Mouse (Mus musculus) C2C12 (cell line): Measurements from ENCODE around the gene Celf2.

Experiments
- CEBPB ChIP-seq: IDR thresholded peaks from one replicate; pipeline ENCODE4 v1.6.1; 2011; ENCODE audit warnings: low read depth, mild to moderate bottlenecking, control low read depth, moderate library complexity
- CTCF ChIP-seq: IDR thresholded peaks from one replicate; pipeline ENCODE4 v1.5.1; 2011; ENCODE audit not compliant: control insufficient read depth, insufficient read depth, insufficient read length
- FOSL1 ChIP-seq: IDR thresholded peaks from one replicate; pipeline ENCODE4 v1.8.0; 2011; ENCODE audit warnings: mild to moderate bottlenecking, low read length; ENCODE audit not compliant: poor library complexity, insufficient read depth, severe bottlenecking
- MAX ChIP-seq: IDR thresholded peaks from one replicate; pipeline ENCODE4 v1.6.1; 2011; ENCODE audit warnings: mild to moderate bottlenecking, control low read depth

DNA sequence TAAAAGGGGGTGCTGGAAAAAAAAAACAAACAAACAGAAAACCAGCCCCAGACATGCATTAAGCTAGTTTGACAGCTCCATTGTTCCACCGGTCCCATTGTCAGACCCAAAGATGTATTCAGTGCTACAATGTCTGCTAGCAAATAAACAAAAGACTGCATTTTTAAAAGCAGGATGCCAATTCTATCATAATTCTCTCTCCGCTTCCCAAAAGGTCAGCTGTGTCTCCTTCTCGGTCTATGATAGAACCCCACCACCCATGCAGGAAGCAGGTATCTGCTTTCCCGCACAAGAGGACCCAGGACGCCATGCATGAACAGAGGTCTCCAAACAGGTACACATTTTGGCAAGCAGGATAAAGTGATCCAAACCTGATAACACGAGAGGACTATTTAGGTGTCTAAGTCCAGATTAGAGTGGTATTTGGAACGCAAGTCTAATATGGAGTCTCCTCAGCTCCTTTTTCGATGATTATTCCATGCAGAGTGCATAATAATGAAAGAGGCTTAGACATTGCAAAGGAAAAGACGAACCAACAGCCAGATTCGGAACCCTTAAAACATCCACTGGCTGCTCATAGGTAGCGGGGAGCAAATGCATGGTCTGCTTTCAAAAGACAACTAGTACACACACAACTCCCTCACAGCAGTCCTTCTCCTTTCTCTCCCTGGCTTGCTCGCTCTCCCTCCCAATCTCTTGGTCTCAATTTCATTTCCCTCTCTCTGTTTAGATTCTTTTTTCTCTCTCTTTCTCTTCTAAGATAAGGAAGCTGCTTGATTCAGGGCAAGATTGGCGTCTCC lies 625.2 kb downstream of the Celf2 start:
- TF ChIP-seq CTCF (no peak), MAX (no peak), FOSL1 (no peak), CEBPB (no peak)
